Mouse (Mus musculus) intestine, postnatal 0 days (tissue): ENCODE measurements around the gene Lyg2. TPM values are rescaled to one million over a fixed set of nuclear protein-coding genes. Genes with fewer than 3 reads are reported as not detected.

Source experiments
- ATAC-seq: fragments of 200-750 bp; cut with Nextera tagmentation; 2 replicates; pipeline ENCODE4 v1.8.0; 2017; ENCODE audit warnings: mild to moderate bottlenecking, moderate TSS enrichment, moderate library complexity
- H3K27ac ChIP-seq: fragments of 300-500 bp; sonication (generic); 2 replicates; pipeline ENCODE4 v1.5.1; 2014; ENCODE audit warnings: mild to moderate bottlenecking, low read depth, low read length, moderate library complexity
- H3K27me3 ChIP-seq: fragments of 300-500 bp; sonication (generic); replicated peaks from 2 replicates; pipeline ENCODE4 v1.6.1; 2014; ENCODE audit warnings: low read length, mixed read lengths; ENCODE audit not compliant: control insufficient read depth, insufficient read depth
- H3K36me3 ChIP-seq: fragments of 300-500 bp; sonication (generic); 2 replicates; pipeline ENCODE4 v1.6.1; 2014; ENCODE audit warnings: mild to moderate bottlenecking, moderate library complexity; ENCODE audit not compliant: control insufficient read depth, insufficient read depth
- H3K4me1 ChIP-seq: fragments of 300-500 bp; sonication (generic); replicated peaks from 2 replicates; pipeline ENCODE4 v1.6.1; 2014; ENCODE audit warnings: antibody characterized with exemption, low read length, mixed read lengths; ENCODE audit not compliant: control insufficient read depth, insufficient read depth
- H3K4me2 ChIP-seq: fragments of 300-500 bp; sonication (generic); replicated peaks from 2 replicates; pipeline ENCODE4 v1.6.1; 2014; ENCODE audit warnings: low read depth, mild to moderate bottlenecking, moderate library complexity
- H3K4me3 ChIP-seq: fragments of 300-500 bp; sonication (generic); 2 replicates; pipeline ENCODE4 v1.5.1; 2014; ENCODE audit warnings: low read depth, low read length
- H3K9ac ChIP-seq: fragments of 300-500 bp; sonication (generic); 2 replicates; pipeline ENCODE4 v1.6.1; 2014; ENCODE audit warnings: mild to moderate bottlenecking, low read depth, low read length
- H3K9me3 ChIP-seq: fragments of 300-500 bp; sonication (generic); 2 replicates; pipeline ENCODE4 v1.6.1; 2016; ENCODE audit warnings: mixed run types; ENCODE audit not compliant: control insufficient read depth
- CTCF ChIP-seq: sonication (generic); IDR thresholded peaks from 2 replicates; pipeline ENCODE4 v1.5.1; 2016; ENCODE audit warnings: low read depth, mild to moderate bottlenecking, control low read depth, antibody characterized with exemption, moderate library complexity
- WGBS: fragments of 180-500 bp; shearing (Covaris S2); extraction: QIAGEN DNeasy Blood & Tissue Kit; methylation state at CpG from one replicate; pipeline ENCODE4 v1.1.7; 2014; 5-methylcytosine and 5-hydroxymethylcytosine counted together
- polyA plus RNA-seq: library from polyadenylated mRNA; unstranded; fragments of >200 nt; fragmentation: Nextera tagmentation; extraction: Ambion mirVana; gene quantifications from 2 replicates; pipeline ENCODE4 v1.2.1, GENCODE M21; 2015

Gene Lyg2
- not detected in 2 replicates for polyA plus RNA-seq

DNA sequence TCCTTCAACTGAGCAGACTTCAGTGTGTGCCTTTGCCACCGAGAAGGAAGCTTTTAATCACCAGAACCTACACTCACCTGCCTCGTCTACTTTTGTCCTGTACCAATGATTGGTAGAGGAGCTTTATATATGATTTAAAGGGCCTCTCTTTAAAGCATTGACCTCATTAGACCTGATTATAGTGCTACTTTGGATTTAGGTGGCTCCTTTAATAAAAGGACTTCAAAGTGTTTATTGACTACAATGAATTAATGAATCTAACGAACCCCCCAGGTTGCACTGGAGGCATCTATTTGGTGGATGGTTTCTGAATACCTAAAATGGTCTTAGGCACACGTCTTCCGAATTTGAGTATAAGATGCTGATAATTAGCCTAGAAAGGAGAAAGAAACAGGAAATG is at the start of gene Lyg2:
TSS of gene Lyg2 (minus strand) at position 101 of the 400 bp plus-strand sequence.
- H3K36me3 ChIP-seq: no peaks in the 10 kb centered on the region
- no peaks in the 10 kb centered on the region for H3K27me3 ChIP-seq
- no peak within 1 kb of the TSS for H3K27ac ChIP-seq
- H3K4me2 ChIP-seq: no peak within 1 kb of the TSS
- WGBS: 75% methylated on average over 5 of the region's 5 CpGs
- no peak for ATAC-seq
- no peak within 1 kb of the TSS for H3K4me3 ChIP-seq
- H3K9ac ChIP-seq: no peak within 1 kb of the TSS
- no peaks in the 10 kb centered on the region for H3K4me1 ChIP-seq
- no peak for TF ChIP-seq CTCF
- H3K9me3 ChIP-seq: no peaks in the 10 kb centered on the region

- H3K27me3 ChIP-seq: no peaks in the 10 kb centered on the region
- H3K9ac ChIP-seq: no peak overlapping the region
- no peak for TF ChIP-seq CTCF
- H3K9me3 ChIP-seq: no peaks in the 10 kb centered on the region
- WGBS: 67% methylated on average over 10 of the region's 10 CpGs
- H3K4me2 ChIP-seq: no peak overlapping the region
- no peaks in the 10 kb centered on the region for H3K4me1 ChIP-seq
- H3K4me3 ChIP-seq: no peak overlapping the region
- H3K27ac ChIP-seq: no peak overlapping the region
- no peaks in the 10 kb centered on the region for H3K36me3 ChIP-seq
- ATAC-seq: no peak
These were observed 49.3 kb upstream of the Lyg2 start for GRCm38 (mm10) chr1:37965571-37965970.

DNA sequence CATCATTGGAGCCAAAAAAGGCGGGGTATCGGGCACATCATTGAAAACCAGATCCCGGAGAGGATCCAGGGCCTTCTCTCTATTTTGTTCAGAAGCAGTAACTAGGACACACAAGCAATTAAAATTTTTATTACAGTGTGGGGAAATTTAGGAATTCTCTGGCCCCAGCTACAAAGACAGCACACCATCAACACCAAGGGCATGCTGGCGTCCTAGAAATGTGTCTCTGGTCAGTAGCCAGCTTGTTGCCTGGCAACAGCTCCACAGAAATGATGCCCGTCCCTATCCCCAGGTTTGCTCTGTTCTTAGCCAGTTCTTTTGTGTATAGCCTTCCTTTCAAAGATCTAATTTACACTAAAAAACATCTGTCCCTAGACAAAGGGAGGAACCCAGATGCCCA is 43.2 kb upstream of the Lyg2 start:
- Histone ChIP-seq H3K4me3 (no peak overlapping the region), H3K36me3 (no peaks in the 10 kb centered on the region), H3K9ac (no peak overlapping the region), H3K27me3 (no peaks in the 10 kb centered on the region), H3K27ac (no peak overlapping the region), H3K9me3 (no peaks in the 10 kb centered on the region), H3K4me2 (no peak overlapping the region), H3K4me1 (no peaks in the 10 kb centered on the region)
- TF ChIP-seq CTCF: no peak
- no peak for ATAC-seq
- 73% methylated on average over 5 of the region's 5 CpGs for WGBS

DNA sequence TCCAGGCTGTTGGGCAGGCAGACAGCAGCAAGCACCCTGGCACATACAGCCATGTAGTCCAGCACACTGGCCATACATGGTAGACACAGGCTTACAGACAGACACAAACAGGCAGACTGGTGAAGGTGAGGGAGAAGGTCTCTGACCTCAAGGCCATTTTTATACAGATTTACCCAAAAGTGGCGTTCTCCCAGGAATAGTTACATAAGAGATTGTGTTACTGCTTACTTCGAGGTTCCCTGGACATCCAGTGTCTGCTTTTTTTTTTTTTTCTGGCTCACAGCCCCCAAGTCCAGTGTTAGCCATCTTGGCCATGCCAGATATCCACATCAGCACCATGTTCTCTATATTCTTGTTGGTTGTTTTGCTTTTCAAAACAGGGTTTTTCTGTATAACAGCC is 42.2 kb upstream of the Lyg2 start:
- H3K4me1 ChIP-seq: no peaks in the 10 kb centered on the region
- no peaks in the 10 kb centered on the region for H3K9me3 ChIP-seq
- no peak for TF ChIP-seq CTCF
- no peak for ATAC-seq
- no peak overlapping the region for H3K9ac ChIP-seq
- H3K4me2 ChIP-seq: no peak overlapping the region
- no peak overlapping the region for H3K27ac ChIP-seq
- H3K27me3 ChIP-seq: no peaks in the 10 kb centered on the region
- H3K4me3 ChIP-seq: no peak overlapping the region
- no peaks in the 10 kb centered on the region for H3K36me3 ChIP-seq
- WGBS: 73% methylated on average over 2 of the region's 2 CpGs

DNA sequence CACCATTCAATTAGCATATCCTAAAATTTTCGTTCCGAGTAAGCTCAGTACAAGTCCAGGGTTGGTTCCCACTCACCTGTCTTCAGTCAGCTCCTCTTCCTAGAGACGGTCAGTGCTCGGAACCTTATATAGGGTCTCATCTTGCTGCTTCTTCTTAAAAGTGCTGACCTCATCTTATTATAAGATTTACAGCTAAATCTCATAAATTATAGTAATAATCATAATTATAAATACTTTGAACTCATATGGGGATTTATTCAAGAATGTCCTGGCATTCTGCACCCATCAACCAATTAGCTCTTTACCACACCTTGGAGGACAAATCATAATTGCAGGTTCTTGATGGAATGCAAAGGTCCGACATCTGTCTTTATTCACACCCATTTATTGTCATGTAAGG is 41.4 kb upstream of the Lyg2 start, which contains the start of gene Lyg1:
TSS of gene Lyg1 (minus strand) at position 101 of the 400 bp plus-strand sequence.
- no peak within 1 kb of the TSS for H3K4me2 ChIP-seq
- H3K9ac ChIP-seq: no peak within 1 kb of the TSS
- H3K4me3 ChIP-seq: no peak within 1 kb of the TSS
- H3K27me3 ChIP-seq: no peaks in the 10 kb centered on the region
- no peak for TF ChIP-seq CTCF
- WGBS: 90% methylated on average over 5 of the region's 5 CpGs
- H3K9me3 ChIP-seq: no peaks in the 10 kb centered on the region
- H3K27ac ChIP-seq: no peak within 1 kb of the TSS
- H3K36me3 ChIP-seq: no peaks in the 10 kb centered on the region
- no peak for ATAC-seq
- H3K4me1 ChIP-seq: no peaks in the 10 kb centered on the region

DNA sequence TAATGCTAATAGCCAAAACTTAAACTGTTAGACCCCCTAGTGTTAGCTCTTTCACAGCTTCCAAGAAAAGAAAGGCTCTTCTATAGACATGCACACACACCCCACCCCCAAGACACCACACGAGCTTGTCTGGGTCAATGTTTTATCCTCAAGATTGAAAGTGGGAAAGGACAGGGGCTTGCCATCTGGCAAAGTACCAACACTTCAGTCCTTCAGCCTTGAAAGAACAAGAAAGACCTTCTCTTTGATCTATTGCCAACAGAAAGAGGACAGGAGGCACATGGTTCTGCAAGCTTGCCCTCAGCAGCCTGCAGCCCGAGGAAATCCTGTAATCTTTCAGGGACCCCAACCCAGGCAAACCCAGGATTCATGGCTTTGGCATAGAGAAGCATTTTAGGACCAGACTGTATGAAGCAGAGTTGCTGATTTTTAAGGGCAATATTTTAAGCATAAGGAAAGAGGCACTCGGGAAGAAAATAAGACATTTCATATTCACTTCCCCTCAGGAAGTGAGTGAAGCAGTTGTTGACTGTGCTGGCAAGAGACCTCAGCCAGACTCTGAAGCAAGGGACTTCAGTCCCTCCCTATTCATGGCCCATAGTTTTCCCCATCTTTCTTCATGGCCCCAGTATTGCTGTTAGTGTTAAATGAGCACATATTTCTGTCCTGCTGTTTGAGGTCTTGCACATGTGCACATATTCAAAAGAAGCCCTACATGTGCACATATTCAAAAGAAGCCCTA is 40.6 kb upstream of the Lyg2 start:
- no peak for TF ChIP-seq CTCF
- no peak overlapping the region for H3K4me2 ChIP-seq
- no peaks in the 10 kb centered on the region for H3K27me3 ChIP-seq
- H3K9ac ChIP-seq: no peak overlapping the region
- H3K4me1 ChIP-seq: no peaks in the 10 kb centered on the region
- H3K27ac ChIP-seq: no peak overlapping the region
- H3K4me3 ChIP-seq: no peak overlapping the region
- no peaks in the 10 kb centered on the region for H3K36me3 ChIP-seq
- H3K9me3 ChIP-seq: no peaks in the 10 kb centered on the region
- WGBS: 22% methylated on average over 3 of the region's 3 CpGs
- ATAC-seq: no peak
